8 mouse cellular contexts compared by ENCODE assay signal in genomic region chr5:125111137-125111536, GRCm38 (mm10).
DNase-seq lines count a peak whose midpoint lies in the region; ATAC-seq and TF ChIP-seq lines count a peak whose summit lies in the region.

No protein-coding gene starts in this region.

- no peaks in the 10 kb centered on the region for H3K27me3 ChIP-seq in hindbrain, embryonic 16.5 days (replicated peaks; ENCODE audit: control insufficient read depth, insufficient read depth, low read length)

- no peak for DNase-seq in layer of hippocampus, adult 2 months (ENCODE audit: low spot score in 2 of 2)
- DNase-seq in layer of hippocampus, postnatal 14 days (ENCODE audit: low spot score in 2 of 2), result no peak
- DNase-seq in adrenal gland, postnatal 25 days, result peak; percentile 51
- DNase-seq in gastrocnemius, postnatal 10 days, result peak; percentile 81
- no peak for DNase-seq in natural killer cell, adult 2 months (ENCODE audit: low spot score in 2 of 2)
- DNase-seq in spleen, postnatal 10 days (ENCODE audit: low spot score in 2 of 2), result no peak

- no peak overlapping the region for H3K4me3 ChIP-seq in layer of hippocampus, adult 2 months
- no peak overlapping the region for H3K4me3 ChIP-seq in hindbrain, embryonic 16.5 days (ENCODE audit: low read length)

- no peaks in the 10 kb centered on the region for H3K9me3 ChIP-seq in hindbrain, embryonic 16.5 days (ENCODE audit: control insufficient read depth, low read length)

- no peak for TF ChIP-seq CTCF in layer of hippocampus, adult 2 months (conservative IDR thresholded peaks at IDR 0.05)

- peak overlapping the region; percentile 76 for H3K27ac ChIP-seq in layer of hippocampus, adult 2 months
- H3K27ac ChIP-seq in hindbrain, embryonic 16.5 days (ENCODE audit: low read depth, low read length), result peak overlapping the region; percentile 78

- no peak overlapping the region for H3K4me2 ChIP-seq in hindbrain, embryonic 16.5 days (ENCODE audit: low read length)

- peaks cover 24% of the 10 kb centered on the region for H3K4me1 ChIP-seq in hindbrain, embryonic 16.5 days (ENCODE audit: control insufficient read depth, insufficient read depth, low read depth, low read length)

- 47% methylated on average over 6 of the region's 6 CpGs for WGBS in hindbrain, embryonic 16.5 days

- peak overlapping the region; percentile 43 for H3K9ac ChIP-seq in hindbrain, embryonic 16.5 days (ENCODE audit: low read depth, low read length)

- ATAC-seq in hindbrain, embryonic 16.5 days, result peak; percentile 52
- peak; percentile 53 for ATAC-seq in megakaryocyte-erythroid progenitor cell, adult 5-6 weeks (replicated peaks; ENCODE audit: low FRiP score, low TSS enrichment, poor library complexity, severe bottlenecking)

- peaks cover 27% of the 10 kb centered on the region for H3K36me3 ChIP-seq in hindbrain, embryonic 16.5 days (ENCODE audit: control insufficient read depth, insufficient read depth, low read length)

Comparison
In these comparisons a context has a peak if more than half of its experiments do, and no peak if none do; other contexts are left out.
1. DNase-seq: peak in adrenal gland, postnatal 25 days (single experiment) and gastrocnemius, postnatal 10 days (single experiment); none in layer of hippocampus, adult 2 months (0 of 2), layer of hippocampus, postnatal 14 days (0 of 2), natural killer cell, adult 2 months (0 of 2) and spleen, postnatal 10 days (0 of 2).